Mouse (Mus musculus): Measurements from ENCODE around the gene Slitrk3. TPM values are rescaled to one million over a fixed set of nuclear protein-coding genes. Genes with fewer than 3 reads are reported as not detected.

Slitrk3 gene
- total and polyA plus RNA-seq, 2 experiments from 2014 or later = 0.03 TPM; not detected in 1

DNA sequence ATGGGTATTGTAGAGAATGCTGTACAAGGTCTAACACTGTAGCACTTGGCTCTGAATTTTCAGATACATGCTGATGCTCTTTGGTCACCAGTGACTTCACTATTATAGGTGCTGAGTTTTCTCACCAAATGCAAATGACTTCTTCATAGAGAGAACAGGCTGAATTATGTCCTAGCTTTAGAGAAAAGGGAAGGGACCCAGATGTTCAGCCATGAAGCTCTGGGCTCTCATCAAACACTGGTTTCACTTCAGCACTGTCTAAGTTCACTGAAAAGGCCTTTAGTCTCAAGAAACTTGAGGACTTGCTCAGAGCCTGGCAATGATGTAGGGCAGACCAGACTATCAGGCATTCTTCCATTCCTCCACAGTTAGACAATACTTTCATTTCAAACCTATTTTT is 15.3 kb downstream of the Slitrk3 start:
- TF ChIP-seq EP300 (IDR thresholded peaks at IDR 0.05; ENCODE audit: low read depth) (no peak), CTCF (IDR thresholded peaks at IDR 0.05; ENCODE audit: low read depth) (no peak)
- no peaks in the 10 kb centered on the region for H3K9me3 ChIP-seq (replicated peaks; ENCODE audit: control insufficient read depth, low read length)
- H3K4me3 ChIP-seq (ENCODE audit: low read depth, low read length) = no peak overlapping the region
- no peaks in the 10 kb centered on the region for H3K4me1 ChIP-seq (ENCODE audit: control insufficient read depth, insufficient read depth)
- no peak overlapping the region for H3K4me2 ChIP-seq (ENCODE audit: low read depth, low read length)
- H3K36me3 ChIP-seq (replicated peaks; ENCODE audit: control insufficient read depth, insufficient read depth, low read length) = no peaks in the 10 kb centered on the region
- no peak overlapping the region for H3K9ac ChIP-seq (replicated peaks; ENCODE audit: low read depth, low read length)
- no peak overlapping the region for H3K27ac ChIP-seq (ENCODE audit: low read depth)
- no peak for ATAC-seq (ENCODE audit: insufficient read depth, low read depth)
- H3K27me3 ChIP-seq (ENCODE audit: control insufficient read depth, insufficient read depth, low read length) = 0 out of 2 replicates have a peak, but pooled peaks cover 3% of the 10 kb centered on the region
- DNase-seq (ENCODE audit: low spot score) = no peak

DNA sequence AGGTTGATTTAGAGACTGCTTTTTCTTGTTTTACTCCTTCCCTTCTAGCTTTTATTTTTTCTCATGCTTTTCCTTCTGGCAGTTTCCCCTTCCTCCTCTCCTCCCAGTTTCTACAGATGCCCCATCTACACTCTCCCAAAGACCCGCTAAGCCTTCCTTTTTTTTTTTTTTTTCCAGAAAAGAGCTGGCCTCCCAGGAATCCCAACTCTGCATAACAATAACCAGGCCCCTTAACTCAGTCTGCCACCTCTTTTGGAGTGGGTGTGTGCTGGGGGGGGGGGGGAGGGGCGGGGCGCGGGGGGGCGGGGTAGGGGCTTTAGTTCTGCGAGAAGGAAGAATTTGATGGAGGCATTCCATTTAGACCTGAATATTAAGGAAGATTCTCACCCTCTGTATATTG is 51.6 kb downstream of the Slitrk3 start:
- Histone ChIP-seq H3K27ac (ENCODE audit: low read depth) (no peak overlapping the region), H3K36me3 (replicated peaks; ENCODE audit: control insufficient read depth, insufficient read depth, low read length) (no peaks in the 10 kb centered on the region), H3K4me1 (ENCODE audit: control insufficient read depth, insufficient read depth) (no peaks in the 10 kb centered on the region), H3K27me3 (ENCODE audit: control insufficient read depth, insufficient read depth, low read length) (no peaks in the 10 kb centered on the region), H3K4me3 (ENCODE audit: low read depth, low read length) (no peak overlapping the region), H3K4me2 (ENCODE audit: low read depth, low read length) (no peak overlapping the region), H3K9ac (replicated peaks; ENCODE audit: low read depth, low read length) (no peak overlapping the region), H3K9me3 (replicated peaks; ENCODE audit: control insufficient read depth, low read length) (no peaks in the 10 kb centered on the region)
- no peak for TF ChIP-seq CTCF (IDR thresholded peaks at IDR 0.05; ENCODE audit: low read depth)
- TF ChIP-seq EP300 (IDR thresholded peaks at IDR 0.05; ENCODE audit: low read depth) = no peak
- ATAC-seq (ENCODE audit: insufficient read depth, low read depth) = no peak
- 8% methylated on average over 6 of the region's 6 CpGs for WGBS
- DNase-seq (ENCODE audit: low spot score) = no peak

- WGBS = 84% methylated on average over 4 of the region's 4 CpGs
- Histone ChIP-seq H3K4me3 (ENCODE audit: low read depth, low read length) (no peak overlapping the region), H3K4me2 (ENCODE audit: low read depth, low read length) (no peak overlapping the region), H3K36me3 (replicated peaks; ENCODE audit: control insufficient read depth, insufficient read depth, low read length) (no peaks in the 10 kb centered on the region), H3K27ac (ENCODE audit: low read depth) (no peak overlapping the region), H3K9ac (replicated peaks; ENCODE audit: low read depth, low read length) (no peak overlapping the region), H3K4me1 (ENCODE audit: control insufficient read depth, insufficient read depth) (no peaks in the 10 kb centered on the region), H3K27me3 (ENCODE audit: control insufficient read depth, insufficient read depth, low read length) (no peaks in the 10 kb centered on the region), H3K9me3 (replicated peaks; ENCODE audit: control insufficient read depth, low read length) (no peaks in the 10 kb centered on the region)
- no peak for ATAC-seq (ENCODE audit: insufficient read depth, low read depth)
- no peak for TF ChIP-seq EP300 (IDR thresholded peaks at IDR 0.05; ENCODE audit: low read depth)
- no peak for TF ChIP-seq CTCF (IDR thresholded peaks at IDR 0.05; ENCODE audit: low read depth)
- no peak for DNase-seq (ENCODE audit: low spot score)
These were observed 54.5 kb downstream of the Slitrk3 start for GRCm38 (mm10) chr3:73002933-73003696.

GRCm38 (mm10) chr3:72997517-72997916 is 60.1 kb downstream of the Slitrk3 start:
- Histone ChIP-seq H3K4me3 (ENCODE audit: low read depth, low read length) (no peak overlapping the region), H3K4me2 (ENCODE audit: low read depth, low read length) (no peak overlapping the region), H3K27ac (ENCODE audit: low read depth) (no peak overlapping the region), H3K36me3 (replicated peaks; ENCODE audit: control insufficient read depth, insufficient read depth, low read length) (no peaks in the 10 kb centered on the region), H3K4me1 (ENCODE audit: control insufficient read depth, insufficient read depth) (no peaks in the 10 kb centered on the region), H3K9ac (replicated peaks; ENCODE audit: low read depth, low read length) (no peak overlapping the region), H3K9me3 (replicated peaks; ENCODE audit: control insufficient read depth, low read length) (no peaks in the 10 kb centered on the region), H3K27me3 (ENCODE audit: control insufficient read depth, insufficient read depth, low read length) (no peaks in the 10 kb centered on the region)
- no peak for DNase-seq (ENCODE audit: low spot score)
- ATAC-seq (ENCODE audit: insufficient read depth, low read depth) = no peak
- no peak for TF ChIP-seq CTCF (IDR thresholded peaks at IDR 0.05; ENCODE audit: low read depth)
- no peak for TF ChIP-seq EP300 (IDR thresholded peaks at IDR 0.05; ENCODE audit: low read depth)
- WGBS = 59% methylated on average over 4 of the region's 4 CpGs

Other genes with a start within 250 kb of the Slitrk3 start
- gene Sis, start 89.9 kb downstream of the Slitrk3 start, total RNA-seq (2014; rRNA removed; ENCODE audit: low replicate concordance) = not detected in 2 replicates
- not detected in 2 replicates for gene Sis, start 89.9 kb downstream of the Slitrk3 start, polyA plus RNA-seq (2015; fragmentation: Nextera tagmentation; extraction: Ambion mirVana)